Comparison of ENCODE assay signal across 12 mouse cellular contexts in genomic region chr6:103201605-103202004, GRCm38 (mm10).
DNase-seq lines count a peak whose midpoint lies in the region; ATAC-seq and TF ChIP-seq lines count a peak whose summit lies in the region.
"Had no signal": no experiment of that assay in that cellular context is flagged by ENCODE, and none has a peak within 500 bp of the region (broad histone marks: within the 10 kb centered on the region; RNA-seq: fewer than 3 reads in every experiment).

No protein-coding gene starts in this region.

- no peak for TF ChIP-seq CTCF in lung, adult 2 months (IDR thresholded peaks at IDR 0.05; ENCODE audit: insufficient read depth, low read length)

- no peaks in the 10 kb centered on the region for H3K27me3 ChIP-seq in midbrain, embryonic 14.5 days (ENCODE audit: control insufficient read depth, insufficient read depth, low read length)
- H3K27me3 ChIP-seq: limb, embryonic 13.5 days had no signal

- no peaks in the 10 kb centered on the region for H3K36me3 ChIP-seq in midbrain, embryonic 14.5 days (ENCODE audit: control insufficient read depth, insufficient read depth, low read length)
- H3K36me3 ChIP-seq: limb, embryonic 13.5 days had no signal

- no peak overlapping the region for H3K4me3 ChIP-seq in midbrain, embryonic 14.5 days (replicated peaks; ENCODE audit: low read depth, low read length)
- no peak overlapping the region for H3K4me3 ChIP-seq in lung, adult 2 months (replicated peaks; ENCODE audit: extremely low read depth, low read depth, low read length)
- H3K4me3 ChIP-seq: limb, embryonic 13.5 days; myocyte had no signal

- peak; percentile 2 for DNase-seq in cerebellum, adult 9-10 months
- no peak for DNase-seq in cerebellum, adult 11 months
- DNase-seq in left cerebral cortex, postnatal 14 days (ENCODE audit: low spot score in 2 of 2): peak; percentile 10 to 59
- DNase-seq in left cerebral cortex, adult 18-20 months (ENCODE audit: low spot score in 2 of 2): no peak
- peak; percentile 2 for DNase-seq in c-Kit-positive CD71-negative TER-119-negative erythroid progenitor cells, embryonic 14.5 days (ENCODE audit: low read depth)
- DNase-seq in midbrain, embryonic 14.5 days: peak; percentile 90
- DNase-seq in testis, postnatal 10 days (ENCODE audit: low spot score): no peak
- DNase-seq in lung, adult 2 months: no peak
- DNase-seq: gastrocnemius, postnatal 36 days had no signal

- 10% methylated on average over 1 of the region's 1 CpGs for WGBS in midbrain, embryonic 14.5 days
- 6% methylated on average over 1 of the region's 1 CpGs for WGBS in lung, adult 2 months

- no peak overlapping the region for H3K9ac ChIP-seq in midbrain, embryonic 14.5 days (replicated peaks; ENCODE audit: low read length)
- H3K9ac ChIP-seq: limb, embryonic 13.5 days had no signal

- H3K4me1 ChIP-seq in midbrain, embryonic 14.5 days (ENCODE audit: control insufficient read depth, insufficient read depth, low read length): peaks cover 4% of the 10 kb centered on the region; the same call in 1 of the 2 replicates
- H3K4me1 ChIP-seq in lung, adult 2 months (ENCODE audit: control insufficient read depth, insufficient read depth, low read length): no peaks in the 10 kb centered on the region
- H3K4me1 ChIP-seq: limb, embryonic 13.5 days had no signal

- no peaks in the 10 kb centered on the region for H3K9me3 ChIP-seq in midbrain, embryonic 14.5 days (ENCODE audit: control insufficient read depth, low read length)
- H3K9me3 ChIP-seq: limb, embryonic 13.5 days had no signal

- intact Hi-C loops in left cerebral cortex, postnatal 14 days (cut with DNase I): loop anchor here (10.0 kb wide), 2 partner anchors 357 to 637 kb away; no protein-coding TSS in a partner anchor

- H3K4me2 ChIP-seq in midbrain, embryonic 14.5 days (ENCODE audit: low read length): no peak overlapping the region
- H3K4me2 ChIP-seq: limb, embryonic 13.5 days had no signal

- no peak for ATAC-seq in midbrain, embryonic 14.5 days (ENCODE audit: low FRiP score, low TSS enrichment)
- ATAC-seq: inflammation-experienced regulatory T-cells, adult 6 months had no signal

- no peak overlapping the region for H3K27ac ChIP-seq in midbrain, embryonic 14.5 days (replicated peaks; ENCODE audit: low read depth, low read length)
- H3K27ac ChIP-seq: limb, embryonic 13.5 days had no signal

- no peak for TF ChIP-seq POLR2A in lung, adult 2 months (IDR thresholded peaks at IDR 0.05; ENCODE audit: borderline replicate concordance, extremely low read depth, low read depth, low read length)

Comparison
In these comparisons a context has a peak if more than half of its experiments do, and no peak if none do; other contexts are left out.
1. DNase-seq: peak in cerebellum, adult 9-10 months (single experiment), left cerebral cortex, postnatal 14 days (2 of 2), c-Kit-positive CD71-negative TER-119-negative erythroid progenitor cells, embryonic 14.5 days (single experiment) and midbrain, embryonic 14.5 days (single experiment); none in cerebellum, adult 11 months (single experiment), left cerebral cortex, adult 18-20 months (0 of 2), testis, postnatal 10 days (single experiment) and lung, adult 2 months (single experiment).